Mouse (Mus musculus) monocyte, adult 5-6 weeks (primary cell): ENCODE measurements around the gene Plk4. TPM values are rescaled to one million over a fixed set of nuclear protein-coding genes. Genes with fewer than 3 reads are reported as not detected.
"Not testable (repeated sequence)": the region's sequence is repeated elsewhere in the genome, so short reads cannot be mapped to it uniquely, and the experiment has no call there.

ENCODE experiments used
- ATAC-seq: fragments of 153-309, 156-312 bp; replicated peaks from 2 replicates; pipeline ENCODE4 v1.8.0; 2017; ENCODE audit warnings: mild to moderate bottlenecking; ENCODE audit not compliant: low TSS enrichment, insufficient number of reproducible peaks, severe bottlenecking, poor library complexity, low FRiP score
- total RNA-seq: library from RNA; stranded (forward); fragments of 200-1000, 200-491, 200-594 nt; gene quantifications from 3 replicates; pipeline ENCODE4 v1.2.3, GENCODE M21; 2017

Plk4 gene
- total RNA-seq, result 17.6 to 34.8 TPM (median 18.3 TPM) in 3 replicates

- ATAC-seq, result peak; percentile 97
These were observed at the start of gene Plk4 for GRCm38 (mm10) chr3:40799530-40800372. Gene Plk4 (plus strand): TSS chr3:40800019.

DNA sequence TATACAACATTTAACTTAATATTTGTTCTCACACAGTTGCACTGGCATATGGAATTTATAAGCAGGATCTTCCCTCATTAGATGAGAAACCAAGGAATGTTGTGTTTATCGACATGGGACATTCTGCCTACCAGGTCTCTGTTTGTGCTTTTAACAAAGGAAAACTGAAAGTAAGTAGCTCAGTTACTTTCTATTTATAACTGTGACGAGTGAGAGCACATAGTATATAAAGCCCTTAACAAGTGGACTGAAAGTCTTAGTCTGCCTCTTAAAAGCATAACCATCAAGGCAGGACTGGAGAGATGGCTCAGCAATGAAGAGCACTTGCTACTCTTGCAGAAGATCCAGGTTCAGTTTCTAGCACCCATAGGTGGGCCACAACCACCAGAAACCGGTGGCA is 39.1 kb upstream of the Plk4 start:
- ATAC-seq, result no peak

GRCm38 (mm10) chr3:40761312-40761711 is 38.5 kb upstream of the Plk4 start:
- ATAC-seq, result no peak

- ATAC-seq, result no peak
These were observed 6.0 kb upstream of the Plk4 start for GRCm38 (mm10) chr3:40793783-40794182.

- ATAC-seq, result no peak
These were observed 1.8 kb upstream of the Plk4 start for GRCm38 (mm10) chr3:40798054-40798453.

DNA sequence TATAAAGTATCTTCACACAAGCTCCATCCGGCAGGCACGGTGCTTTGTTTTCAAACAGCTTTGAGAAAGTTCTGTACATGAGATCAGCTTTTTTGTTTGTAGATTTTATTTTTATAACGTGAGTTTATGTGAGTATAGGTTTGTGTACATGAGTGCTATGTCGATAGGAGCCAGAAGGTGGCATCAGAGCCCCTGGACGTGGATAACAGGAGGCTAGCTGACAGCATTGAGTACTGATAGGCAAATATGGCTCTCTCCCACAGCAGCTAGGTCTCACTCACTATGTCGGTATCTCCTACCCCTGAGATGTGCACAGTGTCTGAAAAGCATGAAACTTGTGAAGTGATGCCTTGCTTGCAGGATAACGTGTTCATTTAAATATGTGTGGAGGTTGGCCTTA is 1.3 kb upstream of the Plk4 start:
- ATAC-seq, result peak; percentile 59

DNA sequence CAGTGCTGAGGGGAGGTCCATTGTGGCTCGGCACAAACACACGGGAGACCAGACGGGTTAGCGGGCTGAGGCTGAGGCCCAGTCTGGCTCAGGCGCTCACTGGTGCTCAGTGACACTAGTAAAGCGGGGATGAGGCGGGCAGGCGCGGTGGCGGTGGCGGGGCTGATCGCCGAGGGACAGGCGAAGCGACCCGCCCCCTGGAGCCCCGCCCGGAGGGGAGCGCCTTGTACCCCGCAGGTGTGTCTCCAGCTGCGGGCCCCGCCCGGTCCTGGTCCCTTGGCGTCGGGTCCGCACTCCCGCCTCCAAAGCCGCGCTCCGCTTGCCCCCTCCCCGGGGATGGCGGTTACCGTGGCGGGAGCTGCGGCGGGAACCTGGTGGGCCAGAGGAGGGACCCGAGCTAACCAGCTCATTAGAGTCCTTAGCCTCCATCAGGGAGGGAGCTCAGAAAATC is 579 bp downstream of the Plk4 start:
- no peak; the same call in 1 of the 2 replicates for ATAC-seq

- ATAC-seq, result no peak
These were observed 7.1 kb downstream of the Plk4 start for GRCm38 (mm10) chr3:40806871-40807270.

DNA sequence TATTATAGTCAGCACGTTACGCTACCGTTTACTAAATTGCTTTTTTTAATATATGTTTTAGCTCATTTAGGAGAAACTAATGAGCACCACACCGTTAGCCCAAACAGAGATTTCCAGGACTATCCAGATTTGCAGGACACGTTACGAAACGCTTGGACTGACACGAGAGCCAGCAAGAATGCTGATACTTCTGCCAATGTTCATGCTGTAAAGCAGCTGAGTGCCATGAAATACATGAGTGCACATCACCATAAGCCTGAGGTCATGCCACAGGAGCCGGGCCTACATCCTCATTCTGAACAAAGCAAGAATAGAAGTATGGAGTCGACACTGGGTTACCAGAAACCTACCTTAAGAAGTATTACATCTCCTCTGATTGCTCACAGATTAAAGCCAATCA is 8.9 kb downstream of the Plk4 start:
- no peak for ATAC-seq

DNA sequence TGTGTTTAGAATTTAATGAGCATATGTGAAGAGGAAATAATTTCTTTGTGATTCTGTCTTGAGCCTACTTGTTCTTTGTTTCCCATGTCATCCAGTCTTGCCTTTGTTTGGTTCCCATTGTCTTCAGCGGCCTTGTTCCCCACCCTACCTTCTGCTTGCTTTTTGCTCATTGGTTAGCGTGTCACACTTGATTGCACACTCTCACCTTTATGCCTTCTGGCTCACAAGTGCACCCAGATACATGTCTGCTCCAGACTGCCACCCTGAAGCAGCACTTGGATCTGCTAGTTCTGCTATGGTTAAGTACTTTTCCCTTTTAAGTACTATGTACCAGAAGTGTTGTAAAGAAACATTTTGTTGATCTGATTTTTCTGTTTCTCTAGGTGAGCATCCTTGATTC is 10.1 kb downstream of the Plk4 start:
- ATAC-seq, result no peak

DNA sequence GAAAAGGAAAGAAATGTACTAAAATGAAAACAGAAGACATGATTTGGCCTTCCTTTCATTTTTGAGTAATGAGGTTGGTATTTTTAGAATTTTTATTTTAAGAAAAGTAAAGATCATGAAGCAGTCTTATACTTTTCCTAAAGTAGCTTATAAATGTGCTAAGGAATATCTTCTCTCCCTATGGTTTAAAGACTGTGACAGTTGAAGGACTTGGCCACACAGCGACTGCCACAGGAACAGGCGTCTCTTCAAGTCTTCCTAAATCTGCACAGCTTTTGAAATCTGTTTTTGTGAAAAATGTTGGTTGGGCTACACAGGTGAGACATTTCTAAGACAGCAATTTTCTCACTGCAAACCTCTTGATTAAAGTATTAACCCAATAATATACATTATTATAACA is 13.5 kb downstream of the Plk4 start:
- no peak for ATAC-seq

- ATAC-seq, result not testable (repeated sequence)
These were observed 45.7 kb downstream of the Plk4 start for GRCm38 (mm10) chr3:40845521-40845920.

DNA sequence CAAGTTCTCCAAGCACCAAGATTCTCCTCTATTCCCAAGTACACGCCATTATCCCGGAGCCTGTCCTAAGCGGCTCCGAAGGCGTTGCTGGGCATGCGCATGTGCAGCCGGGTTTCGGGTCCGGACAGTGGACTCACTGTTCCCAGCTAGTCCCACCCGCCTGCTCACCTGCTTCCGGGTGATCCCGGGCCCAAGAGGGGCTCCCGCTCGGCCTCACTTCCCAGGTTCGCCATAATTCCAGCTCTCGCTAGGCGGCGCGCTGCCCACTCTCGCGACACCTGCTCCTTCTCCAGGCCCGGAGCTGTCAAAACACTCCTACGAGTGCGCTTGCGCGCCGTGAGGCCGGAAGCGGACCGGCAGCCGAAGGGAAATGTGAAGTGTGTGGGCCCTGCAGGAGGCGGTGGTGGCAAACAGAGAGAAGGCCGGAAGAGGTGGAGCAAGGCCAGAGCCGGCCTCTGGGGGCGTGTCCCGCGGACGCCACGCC is 46.7 kb downstream of the Plk4 start, which contains the start of gene Mfsd8:
Mfsd8 (minus strand) TSS at position 414 of the 484 bp plus-strand sequence.
- ATAC-seq, result peak; percentile 94

DNA sequence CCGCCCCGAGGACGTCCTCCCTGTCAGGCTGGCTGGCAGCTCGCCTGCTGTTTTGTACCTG is 47.0 kb downstream of the Plk4 start, which contains the start of gene Abhd18:
Abhd18 (plus strand) TSS at position 14 of the 61 bp plus-strand sequence.
- not testable (repeated sequence) for ATAC-seq

GRCm38 (mm10) chr3:40847018-40847417 is 47.2 kb downstream of the Plk4 start:
- peak; percentile 50 for ATAC-seq

- not testable (repeated sequence) for ATAC-seq
These were observed 48.1 kb downstream of the Plk4 start for GRCm38 (mm10) chr3:40847936-40848335.

- ATAC-seq, result not testable (repeated sequence)
These were observed 53.4 kb downstream of the Plk4 start for GRCm38 (mm10) chr3:40853123-40853738.
